ENCODE assay signal across 31 mouse cellular contexts in the genomic region with DNA sequence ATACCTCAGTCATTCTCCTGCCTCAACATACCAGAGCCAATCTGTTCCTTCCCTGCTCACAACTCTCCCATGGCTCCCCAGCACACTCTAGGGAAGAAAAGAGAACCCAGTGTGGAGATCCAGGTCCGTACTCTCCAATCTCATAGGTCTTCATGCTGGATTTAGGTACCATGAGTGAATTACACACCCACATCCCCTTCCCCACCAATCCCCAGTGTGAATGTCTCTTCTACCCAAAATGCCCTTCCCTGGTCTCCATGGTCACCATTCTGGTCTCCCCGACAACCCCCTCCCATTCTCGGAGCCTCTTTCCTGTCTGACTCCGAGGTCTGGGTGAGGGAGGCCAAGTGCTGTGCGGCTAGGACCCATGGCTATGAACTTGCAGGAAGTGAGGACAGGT. TPM values are rescaled to one million over a fixed set of nuclear protein-coding genes. Genes with fewer than 3 reads are reported as not detected.
DNase-seq lines count a peak whose midpoint lies in the region; ATAC-seq lines count a peak whose summit lies in the region.
"Had no signal": no experiment of that assay in that cellular context is flagged by ENCODE, and none has a peak within 500 bp of the region (broad histone marks: within the 10 kb centered on the region; RNA-seq: fewer than 3 reads in every experiment).

Gm15517 (plus strand) TSS at position 301 of the 400 bp plus-strand sequence.

- no peaks in the 10 kb centered on the region for H3K9me3 ChIP-seq in embryonic facial prominence, embryonic 11.5 days (replicated peaks; ENCODE audit: control insufficient read depth, low read length)
- H3K9me3 ChIP-seq in embryonic facial prominence, embryonic 10.5 days = no peaks in the 10 kb centered on the region
- H3K9me3 ChIP-seq in limb, embryonic 12.5 days = no peaks in the 10 kb centered on the region
- no peaks in the 10 kb centered on the region for H3K9me3 ChIP-seq in limb, embryonic 10.5 days (replicated peaks)
- no peaks in the 10 kb centered on the region for H3K9me3 ChIP-seq in midbrain, embryonic 15.5 days
- no peaks in the 10 kb centered on the region for H3K9me3 ChIP-seq in midbrain, embryonic 14.5 days (ENCODE audit: control insufficient read depth, low read length)
- H3K9me3 ChIP-seq: embryonic facial prominence, embryonic 15.5 days; forebrain, embryonic 12.5 days; forebrain, embryonic 15.5 days; heart, embryonic 10.5 days; heart, embryonic 13.5 days; intestine, embryonic 15.5 days had no signal

- H3K4me1 ChIP-seq in embryonic facial prominence, embryonic 11.5 days (ENCODE audit: control insufficient read depth, insufficient read depth, low read length) = no peaks in the 10 kb centered on the region
- peaks cover 7% of the 10 kb centered on the region for H3K4me1 ChIP-seq in embryonic facial prominence, embryonic 10.5 days
- H3K4me1 ChIP-seq in limb, embryonic 12.5 days (replicated peaks) = peaks cover 6% of the 10 kb centered on the region
- peaks cover 6% of the 10 kb centered on the region; the same call in 1 of the 2 replicates for H3K4me1 ChIP-seq in limb, embryonic 10.5 days
- H3K4me1 ChIP-seq in midbrain, embryonic 15.5 days = peaks cover 7% of the 10 kb centered on the region
- peaks cover 6% of the 10 kb centered on the region; the same call in 1 of the 2 replicates for H3K4me1 ChIP-seq in midbrain, embryonic 14.5 days (ENCODE audit: control insufficient read depth, insufficient read depth, low read length)
- H3K4me1 ChIP-seq: heart, embryonic 13.5 days had no signal

- no peak for DNase-seq in embryonic facial prominence, embryonic 11.5 days (ENCODE audit: low spot score)
- no peak for DNase-seq in embryonic facial prominence, embryonic 10.5 days (ENCODE audit: low spot score)
- DNase-seq in limb, embryonic 10.5 days (ENCODE audit: low spot score) = no peak
- DNase-seq in midbrain, embryonic 14.5 days = no peak
- no peak for DNase-seq in gonadal fat pad, adult 2 months (ENCODE audit: low read depth)
- DNase-seq: cerebellum, adult 11 months; cerebellum, adult 2 months; cerebellum, adult 9-11 months; cerebellum, postnatal 25 days; gastrocnemius, postnatal 25 days; heart, adult 2 months; heart, postnatal 14 days; heart, postnatal 4 days had no signal

- H3K4me2 ChIP-seq in embryonic facial prominence, embryonic 11.5 days (ENCODE audit: low read depth, low read length) = no peak within 1 kb of the TSS
- H3K4me2 ChIP-seq in limb, embryonic 12.5 days = no peak within 1 kb of the TSS
- no peak within 1 kb of the TSS for H3K4me2 ChIP-seq in midbrain, embryonic 15.5 days
- H3K4me2 ChIP-seq in midbrain, embryonic 14.5 days (ENCODE audit: low read length) = no peak within 1 kb of the TSS
- H3K4me2 ChIP-seq: embryonic facial prominence, embryonic 15.5 days; forebrain, embryonic 15.5 days; heart, embryonic 13.5 days; intestine, embryonic 15.5 days had no signal

- H3K36me3 ChIP-seq in embryonic facial prominence, embryonic 11.5 days (replicated peaks; ENCODE audit: control insufficient read depth, insufficient read depth, low read depth, low read length) = no peaks in the 10 kb centered on the region
- H3K36me3 ChIP-seq in embryonic facial prominence, embryonic 10.5 days (replicated peaks) = no peaks in the 10 kb centered on the region
- H3K36me3 ChIP-seq in limb, embryonic 12.5 days = no peaks in the 10 kb centered on the region
- H3K36me3 ChIP-seq in limb, embryonic 10.5 days = no peaks in the 10 kb centered on the region
- no peaks in the 10 kb centered on the region for H3K36me3 ChIP-seq in midbrain, embryonic 15.5 days (replicated peaks)
- H3K36me3 ChIP-seq in midbrain, embryonic 14.5 days (ENCODE audit: control insufficient read depth, insufficient read depth, low read length) = no peaks in the 10 kb centered on the region
- H3K36me3 ChIP-seq: embryonic facial prominence, embryonic 15.5 days; forebrain, embryonic 12.5 days; forebrain, embryonic 15.5 days; heart, embryonic 10.5 days; intestine, embryonic 15.5 days had no signal

- 46% methylated on average over 5 of the region's 5 CpGs for WGBS in embryonic facial prominence, embryonic 11.5 days
- 54% methylated on average over 5 of the region's 5 CpGs for WGBS in embryonic facial prominence, embryonic 10.5 days
- 61% methylated on average over 5 of the region's 5 CpGs for WGBS in limb, embryonic 12.5 days
- 63% methylated on average over 5 of the region's 5 CpGs for WGBS in limb, embryonic 10.5 days
- WGBS in midbrain, embryonic 15.5 days = 52% methylated on average over 5 of the region's 5 CpGs
- 42% methylated on average over 5 of the region's 5 CpGs for WGBS in midbrain, embryonic 14.5 days

- H3K27ac ChIP-seq in embryonic facial prominence, embryonic 11.5 days (replicated peaks; ENCODE audit: low read depth, low read length) = no peak within 1 kb of the TSS
- H3K27ac ChIP-seq in embryonic facial prominence, embryonic 10.5 days (replicated peaks) = no peak within 1 kb of the TSS
- H3K27ac ChIP-seq in limb, embryonic 12.5 days = no peak within 1 kb of the TSS
- no peak within 1 kb of the TSS for H3K27ac ChIP-seq in limb, embryonic 10.5 days
- H3K27ac ChIP-seq in midbrain, embryonic 15.5 days = no peak within 1 kb of the TSS
- H3K27ac ChIP-seq in midbrain, embryonic 14.5 days (replicated peaks; ENCODE audit: low read depth, low read length) = no peak within 1 kb of the TSS
- H3K27ac ChIP-seq: embryonic facial prominence, embryonic 15.5 days; forebrain, embryonic 12.5 days; forebrain, embryonic 15.5 days; heart, adult 2 months; heart, embryonic 10.5 days; heart, embryonic 13.5 days; hindbrain, embryonic 14.5 days; intestine, embryonic 15.5 days had no signal

- H3K4me3 ChIP-seq in embryonic facial prominence, embryonic 11.5 days (ENCODE audit: low read depth, low read length) = no peak within 1 kb of the TSS
- no peak within 1 kb of the TSS for H3K4me3 ChIP-seq in embryonic facial prominence, embryonic 10.5 days
- no peak within 1 kb of the TSS for H3K4me3 ChIP-seq in limb, embryonic 12.5 days (replicated peaks)
- no peak within 1 kb of the TSS for H3K4me3 ChIP-seq in limb, embryonic 10.5 days
- no peak within 1 kb of the TSS for H3K4me3 ChIP-seq in midbrain, embryonic 15.5 days
- H3K4me3 ChIP-seq in midbrain, embryonic 14.5 days (replicated peaks; ENCODE audit: low read depth, low read length) = no peak within 1 kb of the TSS
- H3K4me3 ChIP-seq: embryonic facial prominence, embryonic 15.5 days; erythroblast, embryonic 14.5 days; forebrain, embryonic 12.5 days; heart, adult 2 months; heart, embryonic 13.5 days; intestine, embryonic 15.5 days had no signal

- H3K27me3 ChIP-seq in embryonic facial prominence, embryonic 11.5 days (ENCODE audit: control insufficient read depth, insufficient read depth, low read length) = peaks cover 8% of the 10 kb centered on the region; the same call in 1 of the 2 replicates
- H3K27me3 ChIP-seq in embryonic facial prominence, embryonic 10.5 days (replicated peaks; ENCODE audit: low read depth, poor library complexity, severe bottlenecking) = peaks cover 44% of the 10 kb centered on the region
- peaks cover 42% of the 10 kb centered on the region for H3K27me3 ChIP-seq in limb, embryonic 12.5 days
- peaks cover 43% of the 10 kb centered on the region for H3K27me3 ChIP-seq in limb, embryonic 10.5 days (ENCODE audit: low read depth, poor library complexity, severe bottlenecking)
- H3K27me3 ChIP-seq in midbrain, embryonic 15.5 days (replicated peaks) = no peaks in the 10 kb centered on the region
- H3K27me3 ChIP-seq in midbrain, embryonic 14.5 days (ENCODE audit: control insufficient read depth, insufficient read depth, low read length) = no peaks in the 10 kb centered on the region
- H3K27me3 ChIP-seq: forebrain, embryonic 15.5 days had no signal

- ATAC-seq in embryonic facial prominence, embryonic 11.5 days (replicated peaks; ENCODE audit: insufficient number of reproducible peaks, low FRiP score, low TSS enrichment, low read depth) = 0 out of 2 replicates have a peak, but pooled peaks have one; percentile 11
- no peak for ATAC-seq in limb, embryonic 12.5 days (ENCODE audit: insufficient number of reproducible peaks, insufficient read depth, low FRiP score, low TSS enrichment, low read depth)
- 0 out of 2 replicates have a peak, but pooled peaks have one; percentile 13 for ATAC-seq in midbrain, embryonic 15.5 days (replicated peaks)
- no peak for ATAC-seq in midbrain, embryonic 14.5 days (ENCODE audit: low FRiP score, low TSS enrichment)
- ATAC-seq in erythroblast, adult 5-6 weeks (replicated peaks; ENCODE audit: low FRiP score, poor library complexity, severe bottlenecking) = no peak
- ATAC-seq: forebrain, embryonic 15.5 days; intestine, embryonic 15.5 days had no signal

- no peak within 1 kb of the TSS; the same call in 1 of the 2 replicates for H3K9ac ChIP-seq in embryonic facial prominence, embryonic 11.5 days (replicated peaks; ENCODE audit: low read length)
- H3K9ac ChIP-seq in limb, embryonic 12.5 days (replicated peaks) = 0 out of 2 replicates have a peak within 1 kb of the TSS, but pooled peaks have one; percentile 2
- H3K9ac ChIP-seq in midbrain, embryonic 15.5 days = peak within 1 kb of the TSS; percentile 9; the same call in 1 of the 2 replicates
- no peak within 1 kb of the TSS for H3K9ac ChIP-seq in midbrain, embryonic 14.5 days (replicated peaks; ENCODE audit: low read length)
- H3K9ac ChIP-seq: embryonic facial prominence, embryonic 15.5 days; forebrain, embryonic 12.5 days; forebrain, embryonic 15.5 days; heart, embryonic 13.5 days; hindbrain, embryonic 14.5 days; intestine, embryonic 15.5 days had no signal

RNA-seq across cellular contexts. Expression of gene Gm15517, which starts in this region (rescaled TPM):
- 2.3 TPM in 1 of 2 replicates, not detected in the other for polyA plus RNA-seq in embryonic facial prominence, embryonic 11.5 days (2014; fragmentation: Nextera tagmentation; extraction: Ambion mirVana)
- not detected in 2 replicates for polyA plus RNA-seq in embryonic facial prominence, embryonic 10.5 days (2016; fragmentation: Nextera tagmentation; extraction: Ambion mirVana)
- polyA plus RNA-seq in limb, embryonic 12.5 days (2016; fragmentation: Nextera tagmentation; extraction: Ambion mirVana) = not detected in 2 replicates
- polyA plus RNA-seq in limb, embryonic 10.5 days (2016; fragmentation: Nextera tagmentation; extraction: Ambion mirVana) = not detected in 2 replicates
- polyA plus RNA-seq in midbrain, embryonic 15.5 days (2015; fragmentation: Nextera tagmentation; extraction: Ambion mirVana) = not detected in 2 replicates
- polyA plus RNA-seq in midbrain, embryonic 14.5 days (2014; fragmentation: Nextera tagmentation; extraction: Ambion mirVana) = 1.8 TPM in 1 of 2 replicates, not detected in the other
- polyA plus RNA-seq in gonadal fat pad, adult 2 months (2012; rRNA removed) = 16.9 and 20.7 TPM in 2 replicates
- total RNA-seq in erythroblast, adult 5-6 weeks (2015; ENCODE audit: low replicate concordance) = not detected in 2 replicates
- not detected in 2 replicates for total RNA-seq in erythroblast, adult 5-6 weeks (2017; ENCODE audit: low replicate concordance)
- total RNA-seq: adrenal gland, adult 2 months; adrenal gland, postnatal 14 days; adrenal gland, postnatal 4 days; common myeloid progenitor, adult 5-6 weeks; gastrocnemius, adult 8-10 months; gastrocnemius, postnatal 25 days; granulocyte monocyte progenitor cell, adult 5-6 weeks; heart, adult 2 months; heart, postnatal 14 days; heart, postnatal 4 days had no signal
- polyA plus RNA-seq: adrenal gland, adult 2 months; cerebellum, adult 2 months; embryonic facial prominence, embryonic 15.5 days; erythroblast, embryonic 14.5 days; forebrain, embryonic 12.5 days; forebrain, embryonic 15.5 days; heart, adult 2 months; heart, embryonic 10.5 days; heart, embryonic 13.5 days; heart, embryonic 16.5 days; hindbrain, embryonic 14.5 days; intestine, embryonic 15.5 days had no signal

Comparison
In these comparisons a context has a peak if more than half of its experiments do, and no peak if none do; other contexts are left out.
1. Peak in ATAC-seq and H3K9ac ChIP-seq in midbrain, embryonic 15.5 days; RNA of the gene not detected or under 1 TPM.